Mouse (Mus musculus): ENCODE measurements around the gene Fanca. TPM values are rescaled to one million over a fixed set of nuclear protein-coding genes. Genes with fewer than 3 reads are reported as not detected.
"Not testable (repeated sequence)": the region's sequence is repeated elsewhere in the genome, so short reads cannot be mapped to it uniquely, and the experiment has no call there.

The Fanca gene
- polyA plus RNA-seq, 1 experiment from 2014 or later: 15.2 TPM

DNA sequence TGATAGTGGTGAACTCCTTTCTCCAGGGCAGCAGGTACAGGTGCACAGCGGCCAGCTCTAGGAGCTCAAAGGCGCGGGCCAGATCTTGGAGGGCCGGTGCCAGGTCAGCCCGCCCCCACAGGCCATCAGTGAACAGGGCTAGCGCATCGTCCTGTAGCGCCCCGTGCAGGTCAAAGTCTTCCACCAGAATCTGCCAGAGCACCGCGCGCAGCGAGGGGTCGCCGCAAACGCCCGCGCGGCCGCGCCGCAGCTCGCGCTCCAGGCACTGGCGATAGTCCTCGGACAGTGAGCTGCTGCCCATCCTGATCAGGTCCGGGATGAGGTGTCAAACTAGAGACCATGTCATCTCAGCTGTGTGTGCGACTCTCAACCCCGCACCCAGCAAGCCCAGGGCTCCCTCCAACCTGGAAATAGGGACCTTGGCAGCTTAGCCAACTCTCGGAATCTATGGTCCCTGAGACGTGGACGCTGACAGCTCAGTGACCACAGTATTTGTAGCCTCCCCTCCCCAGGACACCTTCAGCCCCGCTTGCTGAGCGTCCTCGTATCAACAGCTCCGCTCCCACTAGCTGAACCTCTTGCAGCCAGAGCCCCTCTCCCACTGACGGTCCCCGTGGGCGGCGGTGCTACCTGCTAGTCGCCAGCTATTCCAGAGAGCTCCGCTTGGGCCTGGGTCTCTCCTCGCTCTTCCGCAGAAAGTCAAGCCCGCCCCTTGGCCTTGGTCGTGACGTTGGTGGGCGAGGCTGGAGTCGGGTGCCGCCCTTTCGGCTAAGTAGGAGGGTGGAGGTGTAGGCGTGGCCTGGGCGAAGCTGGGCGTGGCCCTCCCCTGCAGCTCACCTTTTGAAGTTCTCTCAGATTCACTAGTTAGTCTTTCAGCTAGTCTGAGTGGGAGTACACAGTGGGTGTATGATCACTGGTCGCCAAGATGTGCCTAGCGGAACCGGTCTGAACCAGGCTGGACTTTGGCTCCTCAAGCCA is 82.6 kb downstream of the Fanca start, which contains the start of gene Spata2l:
Gene Spata2l, minus strand, starts transcription at position 714 of the 978 bp plus-strand sequence.
- peaks cover 28% of the 10 kb centered on the region for H3K27me3 ChIP-seq
- peak within 1 kb of the TSS; percentile 50 for H3K9ac ChIP-seq (replicated peaks)
- peak; percentile 57; the same call in 1 of the 2 replicates for ATAC-seq (replicated peaks)
- H3K4me1 ChIP-seq: peaks cover 20% of the 10 kb centered on the region
- peak within 1 kb of the TSS; percentile 39 for H3K4me3 ChIP-seq
- WGBS: under 1% methylated on average over 57 of the region's 57 CpGs
- no peaks in the 10 kb centered on the region for H3K9me3 ChIP-seq
- H3K36me3 ChIP-seq: no peaks in the 10 kb centered on the region
- H3K27ac ChIP-seq (replicated peaks): no peak within 1 kb of the TSS
- peak within 1 kb of the TSS; percentile 54 for H3K4me2 ChIP-seq (replicated peaks)

DNA sequence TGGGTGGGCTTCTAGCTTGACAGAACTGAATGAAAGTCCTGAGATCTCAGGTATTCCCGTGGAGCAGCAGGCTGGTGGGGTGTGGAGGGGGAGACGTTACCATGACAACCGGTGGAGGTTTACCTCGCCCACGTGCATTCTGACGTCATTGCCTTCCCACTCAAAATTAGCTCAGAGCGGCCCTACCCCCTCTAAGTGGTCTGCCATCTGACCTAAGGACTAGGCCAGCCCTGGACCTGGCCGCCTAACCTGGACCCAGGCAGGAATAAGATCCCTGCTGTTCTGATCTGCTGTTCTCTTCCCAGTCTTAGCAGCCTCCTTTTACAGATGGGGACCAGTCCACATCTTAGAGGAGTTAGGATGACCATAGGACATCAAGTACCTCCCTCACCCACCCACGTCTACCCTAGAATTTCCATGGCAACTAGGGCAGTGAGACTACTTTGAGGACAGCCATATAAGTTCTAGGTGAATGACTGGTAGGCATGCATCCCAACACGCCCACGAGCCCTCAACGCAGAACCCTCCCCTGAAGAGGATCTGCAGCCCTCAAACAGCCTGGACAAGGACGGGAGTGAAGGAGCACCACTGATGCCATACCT is 83.4 kb downstream of the Fanca start:
- no peak overlapping the region for H3K27ac ChIP-seq (replicated peaks)

GRCm38 (mm10) chr8:123233760-123234159 is 84.6 kb downstream of the Fanca start:
- 75% methylated on average over 11 of the region's 11 CpGs for WGBS

More for the DNA sequence above, 83.4 kb downstream of the Fanca start:
- WGBS: 25% methylated on average over 13 of the region's 13 CpGs
- peak overlapping the region; percentile 50 for H3K9ac ChIP-seq (replicated peaks)
- H3K4me1 ChIP-seq: peaks cover 20% of the 10 kb centered on the region
- H3K36me3 ChIP-seq: 0 out of 2 replicates have a peak, but pooled peaks cover 3% of the 10 kb centered on the region
- H3K4me3 ChIP-seq: peak overlapping the region; percentile 39
- H3K4me2 ChIP-seq (replicated peaks): peak overlapping the region; percentile 54
- H3K9me3 ChIP-seq: no peaks in the 10 kb centered on the region
- peak; percentile 17; the same call in 1 of the 2 replicates for ATAC-seq (replicated peaks)
- H3K27me3 ChIP-seq: peaks cover 28% of the 10 kb centered on the region

DNA sequence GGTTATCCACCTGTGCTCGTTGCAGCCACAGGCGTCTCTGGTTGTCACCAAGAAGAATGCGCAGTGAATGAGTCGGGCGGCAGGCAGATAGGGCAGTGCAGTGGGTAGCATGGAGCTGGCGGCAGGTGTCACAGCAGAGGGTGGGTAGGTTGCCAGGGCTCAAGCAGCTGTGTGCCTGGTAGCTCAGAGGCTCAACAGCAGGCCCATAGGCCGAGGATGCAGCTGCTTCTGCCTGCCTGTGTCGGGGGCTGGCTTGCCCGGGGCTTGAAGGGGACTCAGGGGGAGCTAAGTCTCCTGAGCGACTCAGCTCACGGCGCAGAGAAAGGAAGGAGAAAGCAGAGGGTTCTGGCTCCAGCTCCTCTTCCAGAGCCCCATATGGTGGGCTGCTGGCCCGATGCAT is 85.1 kb downstream of the Fanca start:
- H3K4me3 ChIP-seq: no peak overlapping the region
- WGBS: 60% methylated on average over 13 of the region's 13 CpGs
- H3K9me3 ChIP-seq: no peaks in the 10 kb centered on the region
- peaks cover 20% of the 10 kb centered on the region for H3K4me1 ChIP-seq
- H3K27me3 ChIP-seq: peaks cover 28% of the 10 kb centered on the region
- H3K36me3 ChIP-seq: 0 out of 2 replicates have a peak, but pooled peaks cover 11% of the 10 kb centered on the region
- H3K9ac ChIP-seq (replicated peaks): no peak overlapping the region
- H3K4me2 ChIP-seq (replicated peaks): no peak overlapping the region
- ATAC-seq (replicated peaks): no peak
- H3K27ac ChIP-seq (replicated peaks): no peak overlapping the region

More at GRCm38 (mm10) chr8:123233760-123234159, 84.6 kb downstream of the Fanca start:
- Histone ChIP-seq H3K4me2 (replicated peaks) (no peak overlapping the region), H3K27me3 (peaks cover 28% of the 10 kb centered on the region), H3K9me3 (no peaks in the 10 kb centered on the region), H3K4me3 (no peak overlapping the region), H3K36me3 (0 out of 2 replicates have a peak, but pooled peaks cover 9% of the 10 kb centered on the region), H3K27ac (replicated peaks) (no peak overlapping the region), H3K4me1 (peaks cover 20% of the 10 kb centered on the region), H3K9ac (replicated peaks) (no peak overlapping the region)
- ATAC-seq (replicated peaks): no peak

DNA sequence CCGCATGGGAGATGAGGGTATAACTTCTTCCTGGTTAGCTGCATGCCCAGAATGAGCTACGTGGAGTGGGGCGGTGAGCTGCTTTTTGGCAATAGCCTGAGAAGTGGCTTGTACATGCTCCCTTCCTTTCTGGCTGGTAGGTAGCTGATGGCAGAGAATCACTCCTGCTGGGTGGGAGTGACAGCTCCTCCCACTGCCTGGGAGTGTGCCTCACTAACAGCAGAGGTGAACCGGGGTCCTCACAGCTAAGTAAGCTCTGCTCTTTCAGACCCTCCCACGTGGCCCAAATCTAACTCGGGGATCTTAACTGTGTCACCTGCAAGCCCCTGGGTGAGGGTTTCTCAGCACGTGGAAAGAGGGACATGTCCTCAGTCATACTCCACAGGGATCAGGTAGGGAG is 85.8 kb downstream of the Fanca start:
- no peak overlapping the region for H3K9ac ChIP-seq (replicated peaks)
- H3K4me3 ChIP-seq: no peak overlapping the region
- H3K27me3 ChIP-seq: peaks cover 28% of the 10 kb centered on the region
- H3K9me3 ChIP-seq: no peaks in the 10 kb centered on the region
- no peak overlapping the region for H3K4me2 ChIP-seq (replicated peaks)
- ATAC-seq (replicated peaks): no peak
- 42% methylated on average over 7 of the region's 7 CpGs for whole genome bisulfite sequencing
- H3K4me1 ChIP-seq: peaks cover 20% of the 10 kb centered on the region
- H3K27ac ChIP-seq (replicated peaks): no peak overlapping the region
- 0 out of 2 replicates have a peak, but pooled peaks cover 13% of the 10 kb centered on the region for H3K36me3 ChIP-seq

DNA sequence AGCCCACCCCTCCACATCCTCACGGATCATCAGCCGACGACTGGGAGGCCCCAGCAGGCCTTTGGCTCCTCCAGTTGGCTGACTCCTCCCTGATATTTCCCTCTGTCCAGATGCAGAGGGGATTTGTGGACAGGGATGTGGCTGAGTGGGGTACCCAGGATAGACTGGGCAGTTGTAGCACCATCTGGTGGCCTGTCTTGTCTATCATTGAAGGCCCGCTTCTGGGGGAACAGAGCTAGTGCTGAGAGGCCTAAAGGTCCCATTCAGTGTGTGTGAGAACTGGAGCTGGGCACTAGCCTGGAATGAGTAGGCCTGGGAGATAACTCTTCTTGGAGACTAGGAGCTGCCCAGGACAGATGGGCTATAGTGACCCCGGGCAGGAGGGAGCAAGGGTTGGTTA is 86.6 kb downstream of the Fanca start:
- Histone ChIP-seq H3K27me3 (peaks cover 24% of the 10 kb centered on the region), H3K36me3 (0 out of 2 replicates have a peak, but pooled peaks cover 20% of the 10 kb centered on the region), H3K9ac (replicated peaks) (no peak overlapping the region), H3K4me3 (no peak overlapping the region), H3K9me3 (no peaks in the 10 kb centered on the region), H3K27ac (replicated peaks) (no peak overlapping the region), H3K4me2 (replicated peaks) (no peak overlapping the region), H3K4me1 (peaks cover 20% of the 10 kb centered on the region)
- ATAC-seq (replicated peaks): no peak
- WGBS: 50% methylated on average over 5 of the region's 5 CpGs

DNA sequence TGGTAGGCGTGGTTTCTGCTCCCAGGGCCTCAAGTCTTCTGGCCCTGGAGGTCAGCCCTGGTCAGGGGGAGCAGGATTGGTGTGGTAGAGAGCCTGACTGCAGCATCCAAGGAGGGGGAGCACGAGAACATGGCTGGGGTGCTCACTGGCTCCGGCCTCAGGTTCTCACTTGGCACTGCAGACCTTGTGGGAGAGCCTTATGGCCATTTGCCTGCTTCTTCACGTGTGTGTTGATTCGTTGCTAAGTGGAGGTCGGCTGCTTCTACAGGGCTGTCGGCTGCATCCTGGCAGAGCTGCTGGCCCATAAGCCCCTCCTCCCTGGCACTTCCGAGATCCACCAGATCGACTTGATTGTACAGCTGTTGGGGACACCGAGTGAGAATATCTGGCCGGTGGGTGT is 88.0 kb downstream of the Fanca start:
- Histone ChIP-seq H3K36me3 (0 out of 2 replicates have a peak, but pooled peaks cover 20% of the 10 kb centered on the region), H3K27me3 (peaks cover 14% of the 10 kb centered on the region), H3K4me1 (peaks cover 15% of the 10 kb centered on the region)
- not testable (repeated sequence) for H3K9me3 ChIP-seq; H3K27ac ChIP-seq (replicated peaks); H3K9ac ChIP-seq (replicated peaks); H3K4me3 ChIP-seq; ATAC-seq (replicated peaks); H3K4me2 ChIP-seq (replicated peaks)
- WGBS: 85% methylated on average over 11 of the region's 11 CpGs

DNA sequence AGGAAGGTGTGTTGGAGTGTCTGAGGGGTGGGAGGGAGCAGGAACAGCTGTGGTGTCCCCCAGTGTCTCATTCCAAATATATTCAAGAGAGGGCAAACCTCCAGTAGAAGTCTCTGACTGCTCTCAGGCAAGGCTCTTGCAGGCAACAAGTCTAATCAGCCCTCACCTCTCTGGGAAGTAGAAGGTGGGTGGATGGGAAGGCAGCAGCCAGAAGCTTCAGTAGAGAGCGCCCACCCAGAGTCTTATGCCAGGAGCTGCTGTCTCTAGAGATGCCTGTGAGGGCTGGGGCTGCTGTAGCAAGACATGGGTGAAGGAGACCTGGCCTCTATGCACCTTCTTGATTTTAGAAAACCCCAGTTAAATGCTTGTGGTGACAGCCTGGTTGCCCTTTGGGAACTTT is 90.0 kb downstream of the Fanca start:
- 100% methylated on average over 1 of the region's 1 CpGs for WGBS

GRCm38 (mm10) chr8:123224278-123225266 is 93.8 kb downstream of the Fanca start, which contains the start of gene Cdk10:
Cdk10 (plus strand) TSS chr8:123224842.
- peak; percentile 93 for ATAC-seq (replicated peaks)
- Histone ChIP-seq H3K36me3 (0 out of 2 replicates have a peak, but pooled peaks cover 16% of the 10 kb centered on the region), H3K4me3 (peak within 1 kb of the TSS; percentile 83), H3K27ac (replicated peaks) (peak within 1 kb of the TSS; percentile 84), H3K9me3 (no peaks in the 10 kb centered on the region), H3K4me2 (replicated peaks) (peak within 1 kb of the TSS; percentile 98), H3K4me1 (peaks cover 17% of the 10 kb centered on the region), H3K27me3 (no peaks in the 10 kb centered on the region), H3K9ac (replicated peaks) (peak within 1 kb of the TSS; percentile 83)
- WGBS: 4% methylated on average over 59 of the region's 59 CpGs

More for the DNA sequence above, 90.0 kb downstream of the Fanca start:
- no peak overlapping the region for H3K4me3 ChIP-seq
- no peaks in the 10 kb centered on the region for H3K9me3 ChIP-seq
- no peak for ATAC-seq (replicated peaks)
- no peak overlapping the region for H3K9ac ChIP-seq (replicated peaks)
- H3K4me1 ChIP-seq: peaks cover 17% of the 10 kb centered on the region
- 0 out of 2 replicates have a peak, but pooled peaks cover 20% of the 10 kb centered on the region for H3K36me3 ChIP-seq
- no peak overlapping the region for H3K27ac ChIP-seq (replicated peaks)
- no peak overlapping the region for H3K4me2 ChIP-seq (replicated peaks)
- no peaks in the 10 kb centered on the region for H3K27me3 ChIP-seq

DNA sequence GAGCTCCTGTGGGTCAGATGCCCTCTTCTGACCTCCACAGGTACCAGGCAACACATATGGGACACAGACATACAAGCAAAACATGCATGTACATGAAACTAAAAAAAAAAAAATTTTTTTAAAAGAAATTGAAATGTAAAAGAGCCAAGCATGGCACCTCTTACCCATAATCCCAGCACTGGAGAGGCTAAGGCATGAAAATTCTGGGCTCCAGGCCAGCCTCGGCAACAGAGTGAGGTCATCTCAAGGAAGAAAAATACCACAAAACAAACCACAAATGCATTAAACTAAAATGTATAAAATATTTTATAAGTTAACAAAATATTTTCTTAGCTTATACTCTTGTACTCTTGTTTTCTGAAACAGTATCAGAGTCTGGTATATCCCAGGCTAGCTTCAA is 97.5 kb downstream of the Fanca start:
- no peak for ATAC-seq (replicated peaks)
- 73% methylated on average over 1 of the region's 1 CpGs for WGBS
- Histone ChIP-seq H3K4me3 (no peak overlapping the region), H3K4me2 (replicated peaks) (no peak overlapping the region), H3K27ac (replicated peaks) (no peak overlapping the region), H3K27me3 (no peaks in the 10 kb centered on the region), H3K9me3 (no peaks in the 10 kb centered on the region), H3K36me3 (no peaks in the 10 kb centered on the region), H3K4me1 (peaks cover 17% of the 10 kb centered on the region), H3K9ac (replicated peaks) (no peak overlapping the region)

Data from forebrain, embryonic 15.5 days (tissue).